Mouse (Mus musculus): ENCODE measurements around the gene Eps15l1. TPM values are rescaled to one million over a fixed set of nuclear protein-coding genes. Genes with fewer than 3 reads are reported as not detected.
A peak's percentile ranks its signal among the peaks of the same experiment; 100 is the strongest.

Eps15l1 gene
- polyA plus RNA-seq, 1 experiment, result 11.9 TPM

DNA sequence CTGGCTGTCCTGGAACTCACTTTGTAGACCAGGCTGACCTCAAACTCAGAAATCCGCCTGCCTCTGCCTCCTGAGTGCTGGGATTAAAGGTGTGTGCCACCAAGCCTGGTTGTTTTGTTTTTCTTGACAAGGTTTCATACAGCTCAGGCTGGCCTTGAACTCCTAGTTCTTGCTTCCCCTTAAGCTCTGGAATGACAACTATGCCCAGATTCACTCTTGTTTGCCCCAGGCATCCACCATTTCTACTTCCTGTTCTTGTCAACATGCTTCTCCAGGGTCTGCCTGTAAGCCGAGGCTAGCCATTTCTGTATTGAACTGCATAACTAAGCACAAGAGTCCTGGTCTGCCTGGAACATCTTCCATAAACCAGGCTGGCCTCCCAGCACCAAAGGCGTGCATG lies 92.1 kb downstream of the Eps15l1 start:
- Histone ChIP-seq H3K36me3 (ENCODE audit: control insufficient read depth, insufficient read depth, low read length) (no peaks in the 10 kb centered on the region), H3K4me1 (ENCODE audit: control insufficient read depth, insufficient read depth, low read length) (no peaks in the 10 kb centered on the region), H3K4me3 (ENCODE audit: control insufficient read depth, low read depth, low read length) (no peak overlapping the region), H3K27ac (ENCODE audit: control insufficient read depth, insufficient read depth, low read depth, low read length) (no peak overlapping the region), H3K27me3 (ENCODE audit: control insufficient read depth, insufficient read depth, low read length) (no peaks in the 10 kb centered on the region)
- TF ChIP-seq CTCF (IDR thresholded peaks at IDR 0.05; ENCODE audit: control insufficient read depth, insufficient read depth, insufficient replicate concordance, low read depth, low read length) (no peak), POLR2A (IDR thresholded peaks at IDR 0.05; ENCODE audit: control insufficient read depth, low read depth, low read length) (no peak)

DNA sequence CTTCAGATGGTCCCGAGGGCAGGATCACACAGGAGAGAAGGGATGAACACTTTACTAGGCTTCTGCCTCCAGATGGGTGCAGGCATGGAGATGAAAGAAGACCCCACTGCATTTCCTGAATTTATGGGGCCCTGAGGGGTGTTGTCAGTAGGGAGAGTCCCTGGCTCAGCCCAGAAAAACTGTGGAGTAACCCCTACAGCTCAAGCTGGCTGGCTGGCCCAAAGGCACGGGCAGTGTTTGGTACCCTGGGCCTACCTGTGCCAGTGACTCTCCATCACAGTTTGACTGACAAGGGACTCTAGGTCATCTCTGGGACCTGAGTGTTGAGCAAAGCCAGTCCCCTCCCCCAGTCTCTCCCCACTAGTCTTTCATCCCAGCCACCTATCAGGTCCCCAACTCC lies 96.6 kb downstream of the Eps15l1 start:
- H3K27me3 ChIP-seq (ENCODE audit: control insufficient read depth, insufficient read depth, low read length), result no peaks in the 10 kb centered on the region
- H3K4me3 ChIP-seq (ENCODE audit: control insufficient read depth, low read depth, low read length), result no peak overlapping the region
- TF ChIP-seq CTCF (IDR thresholded peaks at IDR 0.05; ENCODE audit: control insufficient read depth, insufficient read depth, insufficient replicate concordance, low read depth, low read length) (no peak), POLR2A (IDR thresholded peaks at IDR 0.05; ENCODE audit: control insufficient read depth, low read depth, low read length) (no peak)
- peaks cover 11% of the 10 kb centered on the region for H3K4me1 ChIP-seq (ENCODE audit: control insufficient read depth, insufficient read depth, low read length)
- no peaks in the 10 kb centered on the region for H3K36me3 ChIP-seq (ENCODE audit: control insufficient read depth, insufficient read depth, low read length)
- H3K27ac ChIP-seq (ENCODE audit: control insufficient read depth, insufficient read depth, low read depth, low read length), result no peak overlapping the region

DNA sequence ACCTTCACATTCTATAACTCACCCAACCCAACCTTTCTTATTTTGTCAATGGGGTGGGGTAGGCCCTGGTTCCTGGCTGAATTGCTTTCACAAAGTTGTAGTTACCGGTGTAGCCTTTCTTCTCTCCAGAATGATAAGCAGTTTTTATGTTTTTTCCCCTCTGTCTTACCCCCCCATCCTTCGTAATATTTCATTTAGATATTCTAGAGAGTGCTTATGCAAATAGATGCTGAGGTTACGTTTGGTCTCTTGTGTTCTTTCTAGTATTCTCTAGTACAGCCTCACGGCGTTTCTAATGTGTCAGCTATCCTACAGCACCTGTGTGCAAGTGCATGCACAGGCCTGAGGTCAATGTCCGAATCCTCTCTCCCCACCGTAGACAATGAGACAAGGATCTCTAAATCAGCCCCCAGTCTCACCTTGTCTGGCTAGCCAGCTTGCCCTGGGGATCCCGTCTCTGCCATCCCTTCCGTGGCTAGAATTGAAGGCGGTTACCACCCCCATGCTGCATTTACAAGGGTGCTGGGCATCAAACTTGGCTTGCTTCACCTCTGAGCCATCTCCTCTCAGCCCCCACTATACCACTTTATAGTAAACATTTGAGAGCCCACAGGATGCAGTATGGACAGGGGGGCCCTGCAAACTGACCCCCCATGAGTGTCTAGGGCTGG lies 97.1 kb downstream of the Eps15l1 start:
- Histone ChIP-seq H3K4me1 (ENCODE audit: control insufficient read depth, insufficient read depth, low read length) (peaks cover 12% of the 10 kb centered on the region), H3K4me3 (ENCODE audit: control insufficient read depth, low read depth, low read length) (no peak overlapping the region), H3K27ac (ENCODE audit: control insufficient read depth, insufficient read depth, low read depth, low read length) (no peak overlapping the region), H3K27me3 (ENCODE audit: control insufficient read depth, insufficient read depth, low read length) (no peaks in the 10 kb centered on the region), H3K36me3 (ENCODE audit: control insufficient read depth, insufficient read depth, low read length) (no peaks in the 10 kb centered on the region)
- TF ChIP-seq CTCF (IDR thresholded peaks at IDR 0.05; ENCODE audit: control insufficient read depth, insufficient read depth, insufficient replicate concordance, low read depth, low read length) (no peak), POLR2A (IDR thresholded peaks at IDR 0.05; ENCODE audit: control insufficient read depth, low read depth, low read length) (no peak)

GRCm38 (mm10) chr8:72323131-72323725 lies 98.0 kb downstream of the Eps15l1 start:
- Histone ChIP-seq H3K27ac (ENCODE audit: control insufficient read depth, insufficient read depth, low read depth, low read length) (no peak overlapping the region), H3K4me3 (ENCODE audit: control insufficient read depth, low read depth, low read length) (no peak overlapping the region), H3K27me3 (ENCODE audit: control insufficient read depth, insufficient read depth, low read length) (no peaks in the 10 kb centered on the region), H3K4me1 (ENCODE audit: control insufficient read depth, insufficient read depth, low read length) (peaks cover 18% of the 10 kb centered on the region), H3K36me3 (ENCODE audit: control insufficient read depth, insufficient read depth, low read length) (no peaks in the 10 kb centered on the region)
- TF ChIP-seq CTCF (IDR thresholded peaks at IDR 0.05; ENCODE audit: control insufficient read depth, insufficient read depth, insufficient replicate concordance, low read depth, low read length) (no peak), POLR2A (IDR thresholded peaks at IDR 0.05; ENCODE audit: control insufficient read depth, low read depth, low read length) (no peak)

DNA sequence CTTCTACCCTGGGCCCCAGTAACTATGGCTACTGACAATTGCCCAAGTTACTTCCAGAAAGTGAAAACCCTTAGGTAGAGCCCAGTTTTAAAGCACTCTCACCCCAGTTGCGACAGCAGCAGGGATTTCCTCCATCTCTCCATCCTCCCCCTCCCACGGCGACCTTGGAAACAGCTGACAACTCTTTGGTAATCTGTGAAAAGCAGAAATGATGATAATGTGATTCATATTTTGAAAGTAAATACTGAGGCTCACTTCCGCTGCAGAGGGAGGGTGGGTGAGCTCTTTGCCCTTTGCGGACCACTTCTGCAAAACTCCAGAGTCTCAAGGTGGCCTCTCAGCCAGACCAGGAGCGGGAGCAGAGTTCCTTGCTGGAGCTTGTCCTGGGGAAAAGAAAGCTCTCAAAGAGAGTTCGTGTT lies 98.8 kb downstream of the Eps15l1 start:
- Histone ChIP-seq H3K27me3 (ENCODE audit: control insufficient read depth, insufficient read depth, low read length) (no peaks in the 10 kb centered on the region), H3K27ac (ENCODE audit: control insufficient read depth, insufficient read depth, low read depth, low read length) (no peak overlapping the region; the same call in 1 of the 2 replicates)

GRCm38 (mm10) chr8:72321635-72322441 lies 99.4 kb downstream of the Eps15l1 start:
- TF ChIP-seq POLR2A (IDR thresholded peaks at IDR 0.05; ENCODE audit: control insufficient read depth, low read depth, low read length), result no peak
- TF ChIP-seq CTCF (IDR thresholded peaks at IDR 0.05; ENCODE audit: control insufficient read depth, insufficient read depth, insufficient replicate concordance, low read depth, low read length), result no peak
- Histone ChIP-seq H3K4me1 (ENCODE audit: control insufficient read depth, insufficient read depth, low read length) (peaks cover 18% of the 10 kb centered on the region), H3K27ac (ENCODE audit: control insufficient read depth, insufficient read depth, low read depth, low read length) (no peak overlapping the region; the same call in 1 of the 2 replicates), H3K27me3 (ENCODE audit: control insufficient read depth, insufficient read depth, low read length) (no peaks in the 10 kb centered on the region), H3K4me3 (ENCODE audit: control insufficient read depth, low read depth, low read length) (peak overlapping the region; percentile 96), H3K36me3 (ENCODE audit: control insufficient read depth, insufficient read depth, low read length) (no peaks in the 10 kb centered on the region)

More for the DNA sequence above, 98.8 kb downstream of the Eps15l1 start:
- TF ChIP-seq CTCF (IDR thresholded peaks at IDR 0.05; ENCODE audit: control insufficient read depth, insufficient read depth, insufficient replicate concordance, low read depth, low read length) (no peak), POLR2A (IDR thresholded peaks at IDR 0.05; ENCODE audit: control insufficient read depth, low read depth, low read length) (no peak)
- H3K4me1 ChIP-seq (ENCODE audit: control insufficient read depth, insufficient read depth, low read length), result peaks cover 18% of the 10 kb centered on the region
- H3K4me3 ChIP-seq (ENCODE audit: control insufficient read depth, low read depth, low read length), result 0 out of 2 replicates have a peak overlapping the region, but pooled peaks have one; percentile 3
- H3K36me3 ChIP-seq (ENCODE audit: control insufficient read depth, insufficient read depth, low read length), result no peaks in the 10 kb centered on the region

All from testis, adult 2 months (tissue).